Mouse (Mus musculus): Measurements from ENCODE around the gene Ttc9c. TPM values are rescaled to one million over a fixed set of nuclear protein-coding genes. Genes with fewer than 3 reads are reported as not detected.

Ttc9c gene
- polyA plus RNA-seq, 2 experiments, result 16.9 to 17.1 TPM

GRCm38 (mm10) chr19:8806810-8807209, 12.3 kb downstream of the Ttc9c start:
- peaks cover 27% of the 10 kb centered on the region for H3K36me3 ChIP-seq (replicated peaks; ENCODE audit: control insufficient read depth, insufficient read depth, low read depth)
- H3K4me1 ChIP-seq (replicated peaks; ENCODE audit: control insufficient read depth in 2 of 2, insufficient read depth in 2 of 2, low read length in 1 of 2), result peaks cover 6 to 8% of the 10 kb centered on the region in 2 experiments; a peak in 3 of 4 replicates
- H3K4me2 ChIP-seq (ENCODE audit: low read depth), result no peak overlapping the region
- H3K9me3 ChIP-seq (ENCODE audit: control insufficient read depth, low read length), result no peaks in the 10 kb centered on the region
- TF ChIP-seq EP300 (IDR thresholded peaks at IDR 0.05; ENCODE audit: low read depth) (no peak), CTCF (IDR thresholded peaks at IDR 0.05; ENCODE audit: low read depth) (no peak)
- H3K4me3 ChIP-seq (ENCODE audit: insufficient read depth in 1 of 2, low read depth in 2 of 2, low read length in 2 of 2), result no peak overlapping the region
- ATAC-seq (ENCODE audit: insufficient read depth) (no peak), DNase-seq (ENCODE audit: low read depth in 3 of 3, low spot score in 3 of 3) (no peak)
- 82% methylated on average over 5 of the region's 5 CpGs for WGBS (ENCODE audit: insufficient replicate concordance)
- no peaks in the 10 kb centered on the region for H3K27me3 ChIP-seq (ENCODE audit: control insufficient read depth, insufficient read depth, low read length)
- H3K9ac ChIP-seq (replicated peaks), result no peak overlapping the region
- no peak overlapping the region for H3K27ac ChIP-seq

GRCm38 (mm10) chr19:8803879-8804660, 15.1 kb downstream of the Ttc9c start:
- TF ChIP-seq EP300 (IDR thresholded peaks at IDR 0.05; ENCODE audit: low read depth) (no peak), CTCF (IDR thresholded peaks at IDR 0.05; ENCODE audit: low read depth) (no peak)
- 67% methylated on average over 11 of the region's 11 CpGs for WGBS (ENCODE audit: insufficient replicate concordance)
- Histone ChIP-seq H3K4me1 (replicated peaks; ENCODE audit: control insufficient read depth in 2 of 2, insufficient read depth in 2 of 2, low read length in 1 of 2) (peaks cover 10 to 11% of the 10 kb centered on the region in 2 experiments; a peak in 3 of 4 replicates), H3K27ac (no peak overlapping the region), H3K9me3 (ENCODE audit: control insufficient read depth, low read length) (no peaks in the 10 kb centered on the region), H3K4me2 (ENCODE audit: low read depth) (no peak overlapping the region), H3K27me3 (ENCODE audit: control insufficient read depth, insufficient read depth, low read length) (no peaks in the 10 kb centered on the region), H3K36me3 (replicated peaks; ENCODE audit: control insufficient read depth, insufficient read depth, low read depth) (peaks cover 8% of the 10 kb centered on the region), H3K4me3 (ENCODE audit: insufficient read depth in 1 of 2, low read depth in 2 of 2, low read length in 2 of 2) (no peak overlapping the region), H3K9ac (replicated peaks) (no peak overlapping the region)
- DNase-seq (ENCODE audit: low read depth in 3 of 3, low spot score in 3 of 3), result no peak
- no peak for ATAC-seq (ENCODE audit: insufficient read depth)

GRCm38 (mm10) chr19:8803204-8803780, 15.8 kb downstream of the Ttc9c start:
- DNase-seq (ENCODE audit: low read depth in 3 of 3, low spot score in 3 of 3), result no peak
- no peak for TF ChIP-seq EP300 (IDR thresholded peaks at IDR 0.05; ENCODE audit: low read depth)
- TF ChIP-seq CTCF (IDR thresholded peaks at IDR 0.05; ENCODE audit: low read depth), result no peak
- Histone ChIP-seq H3K4me3 (ENCODE audit: insufficient read depth in 1 of 2, low read depth in 2 of 2, low read length in 2 of 2) (peak overlapping the region in 1 of 2 experiments; percentile 72; a peak in 1 of 4 replicates), H3K4me2 (ENCODE audit: low read depth) (peak overlapping the region; percentile 92), H3K4me1 (replicated peaks; ENCODE audit: control insufficient read depth in 2 of 2, insufficient read depth in 2 of 2, low read length in 1 of 2) (peaks cover 13 to 14% of the 10 kb centered on the region in 2 experiments), H3K27ac (peak overlapping the region; percentile 9; the same call in 1 of the 2 replicates), H3K9me3 (ENCODE audit: control insufficient read depth, low read length) (no peaks in the 10 kb centered on the region), H3K36me3 (replicated peaks; ENCODE audit: control insufficient read depth, insufficient read depth, low read depth) (peaks cover 8% of the 10 kb centered on the region), H3K9ac (replicated peaks) (no peak overlapping the region), H3K27me3 (ENCODE audit: control insufficient read depth, insufficient read depth, low read length) (no peaks in the 10 kb centered on the region)
- no peak for ATAC-seq (ENCODE audit: insufficient read depth)
- 68% methylated on average over 9 of the region's 9 CpGs for WGBS (ENCODE audit: insufficient replicate concordance)

GRCm38 (mm10) chr19:8802130-8802821, 16.9 kb downstream of the Ttc9c start, which contains the start of gene Zbtb3:
Gene Zbtb3, plus strand, starts transcription at chr19:8802555.
- peak within 1 kb of the TSS; percentile 69 for H3K27ac ChIP-seq
- ATAC-seq (ENCODE audit: insufficient read depth) (peak; percentile 95), DNase-seq (ENCODE audit: low read depth in 3 of 3, low spot score in 3 of 3) (peak; percentile 99)
- under 1% methylated on average over 30 of the region's 30 CpGs for WGBS (ENCODE audit: insufficient replicate concordance)
- H3K9me3 ChIP-seq (ENCODE audit: control insufficient read depth, low read length), result no peaks in the 10 kb centered on the region
- peaks cover 5% of the 10 kb centered on the region for H3K36me3 ChIP-seq (replicated peaks; ENCODE audit: control insufficient read depth, insufficient read depth, low read depth)
- H3K9ac ChIP-seq (replicated peaks), result peak within 1 kb of the TSS; percentile 60
- peak within 1 kb of the TSS; percentile 72 to 84 for H3K4me3 ChIP-seq (ENCODE audit: insufficient read depth in 1 of 2, low read depth in 2 of 2, low read length in 2 of 2)
- TF ChIP-seq EP300 (IDR thresholded peaks at IDR 0.05; ENCODE audit: low read depth) (0 out of 2 replicates have a peak, but pooled peaks have one; percentile 36), CTCF (IDR thresholded peaks at IDR 0.05; ENCODE audit: low read depth) (no peak)
- H3K27me3 ChIP-seq (ENCODE audit: control insufficient read depth, insufficient read depth, low read length), result no peaks in the 10 kb centered on the region
- H3K4me2 ChIP-seq (ENCODE audit: low read depth), result peak within 1 kb of the TSS; percentile 92
- H3K4me1 ChIP-seq (replicated peaks; ENCODE audit: control insufficient read depth in 2 of 2, insufficient read depth in 2 of 2, low read length in 1 of 2), result peaks cover 13 to 14% of the 10 kb centered on the region in 2 experiments

- peak overlapping the region in 1 of 2 experiments; percentile 74; a peak in 2 of 4 replicates for H3K4me3 ChIP-seq (ENCODE audit: insufficient read depth in 1 of 2, low read depth in 2 of 2, low read length in 2 of 2)
- H3K9ac ChIP-seq (replicated peaks), result no peak overlapping the region
- H3K4me1 ChIP-seq (replicated peaks; ENCODE audit: control insufficient read depth in 2 of 2, insufficient read depth in 2 of 2, low read length in 1 of 2), result peaks cover 14 to 16% of the 10 kb centered on the region in 2 experiments
- ATAC-seq (ENCODE audit: insufficient read depth) (no peak), DNase-seq (ENCODE audit: low read depth in 3 of 3, low spot score in 3 of 3) (no peak)
- H3K4me2 ChIP-seq (ENCODE audit: low read depth), result peak overlapping the region; percentile 87
- H3K27me3 ChIP-seq (ENCODE audit: control insufficient read depth, insufficient read depth, low read length), result no peaks in the 10 kb centered on the region
- H3K9me3 ChIP-seq (ENCODE audit: control insufficient read depth, low read length), result no peaks in the 10 kb centered on the region
- peaks cover 13% of the 10 kb centered on the region for H3K36me3 ChIP-seq (replicated peaks; ENCODE audit: control insufficient read depth, insufficient read depth, low read depth)
- H3K27ac ChIP-seq, result no peak overlapping the region
- TF ChIP-seq EP300 (IDR thresholded peaks at IDR 0.05; ENCODE audit: low read depth) (no peak), CTCF (IDR thresholded peaks at IDR 0.05; ENCODE audit: low read depth) (no peak)
These were observed 20.2 kb downstream of the Ttc9c start for GRCm38 (mm10) chr19:8798947-8799315.
